Mouse (Mus musculus) CH12.LX (cell line): Measurements from ENCODE around the gene Ercc6.

Experiments used
- CTCF ChIP-seq, 2 experiments: IDR thresholded peaks in 1 of 2; conservative IDR thresholded peaks in 1 of 2; 2 replicates each; pipeline ENCODE4 v1.5.1; 2011 to 2012; ENCODE audit warnings: low read depth in 2 of 2, low read length in 2 of 2, improper control_type of control experiment in 1 of 2, inconsistent platforms in 1 of 2, mild to moderate bottlenecking in 1 of 2, moderate library complexity in 1 of 2
- JUND ChIP-seq: conservative IDR thresholded peaks from 2 replicates; pipeline ENCODE4 v1.6.1; 2011; ENCODE audit warnings: low read depth, low read length, improper control_type of control experiment

- TF ChIP-seq JUND = no peak
- TF ChIP-seq CTCF (conservative IDR thresholded peaks at IDR 0.05 in 1 of 2, IDR thresholded peaks at IDR 0.05 in 1 of 2; ENCODE audit: low read depth in 2 of 2, low read length in 2 of 2) = no peak
Observed at GRCm38 (mm10) chr14:32507216-32507615, 6.1 kb upstream of the Ercc6 start.
